Mouse (Mus musculus) adrenal gland, adult 2 months (tissue): ENCODE results near the gene Dppa4. TPM values are rescaled to one million over a fixed set of nuclear protein-coding genes. Genes with fewer than 3 reads are reported as not detected.

Source experiments
- DNase-seq: peaks from one replicate; pipeline ENCODE4 v3.0.0; 2021
- polyA plus RNA-seq: library from polyadenylated mRNA; depleted of rRNA; stranded (reverse); fragments of >200 nt; gene quantifications from 2 replicates; pipeline ENCODE4 v1.2.3, GENCODE M21; 2012; rRNA removed
- total RNA-seq, 2 experiments: library from RNA; stranded (reverse); gene quantifications; 2 replicates each; pipeline ENCODE4 v1.2.3; 2021

Gene Dppa4
- total and polyA plus RNA-seq, 3 experiments: not detected

DNA sequence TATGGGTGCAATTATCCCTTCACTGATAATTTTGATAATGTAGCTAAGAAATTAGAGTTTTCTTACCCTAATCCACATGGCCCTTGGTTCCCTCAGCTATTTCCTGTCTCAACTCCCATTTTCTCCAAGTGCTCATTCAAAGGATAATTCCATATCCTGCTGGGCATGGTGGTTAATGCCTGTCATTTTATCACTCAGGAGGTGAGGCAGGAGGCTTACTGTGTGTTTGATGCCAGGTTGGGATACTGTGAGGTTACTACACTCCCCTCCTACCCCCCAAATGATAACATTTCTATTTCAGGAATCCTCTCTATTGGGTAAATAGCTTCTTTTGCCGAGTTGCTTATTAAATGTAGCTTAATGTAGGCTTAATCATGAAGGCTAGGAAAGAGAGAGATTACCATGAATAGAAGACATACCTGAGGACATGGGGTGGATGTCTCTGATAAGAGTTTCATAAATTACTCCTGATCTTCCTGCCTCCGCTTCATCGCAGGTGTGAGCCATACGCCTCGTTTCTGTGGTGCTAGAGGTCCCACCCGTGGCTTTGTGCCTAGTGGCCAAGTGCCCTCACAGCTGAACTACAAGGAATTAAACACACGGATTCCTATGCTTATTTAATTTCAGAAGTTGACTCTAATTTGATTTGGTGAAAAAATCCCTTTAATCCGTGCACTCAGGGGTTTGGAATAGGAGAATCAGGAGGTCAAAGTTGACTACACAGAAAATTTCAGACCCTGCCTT lies 40.2 kb downstream of the Dppa4 start:
- no peak for DNase-seq

DNA sequence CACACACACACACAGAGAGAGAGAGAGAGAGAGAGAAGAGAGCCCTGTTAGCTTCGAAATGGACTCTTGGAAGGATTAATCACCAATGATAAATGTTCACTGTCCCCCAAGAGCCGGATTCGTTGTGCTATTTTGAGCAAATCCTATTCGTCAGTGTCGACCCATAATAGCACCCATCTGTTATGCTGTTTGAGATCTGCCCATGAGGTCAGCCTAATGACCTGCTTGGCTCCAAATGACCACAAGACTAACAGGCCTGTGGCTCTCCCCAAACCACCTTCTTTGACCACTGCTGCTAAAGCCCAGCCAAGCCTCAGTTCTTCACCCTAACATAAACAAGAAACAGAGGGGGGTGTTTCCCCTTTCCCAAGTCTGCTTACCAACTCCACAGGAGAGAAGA lies 43.4 kb downstream of the Dppa4 start:
- DNase-seq: peak; percentile 27

DNA sequence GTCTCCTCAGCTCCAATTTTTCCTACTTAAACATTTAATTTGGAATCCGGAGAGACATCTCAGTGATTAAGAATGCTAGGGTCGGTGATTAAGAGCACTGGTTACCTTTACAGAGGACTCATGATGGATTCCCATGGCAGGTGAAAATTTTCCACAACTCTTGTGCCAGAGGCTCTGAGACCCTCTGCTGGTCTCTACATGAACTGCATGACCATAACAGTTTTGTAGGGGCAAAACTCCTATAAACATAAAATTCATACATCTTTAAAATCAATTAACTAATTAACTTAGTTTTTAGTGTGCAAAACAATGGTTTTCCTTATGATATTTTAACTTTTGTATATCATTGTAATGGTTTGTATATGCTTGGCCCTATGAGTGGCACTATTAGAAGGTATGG lies 44.9 kb downstream of the Dppa4 start:
- DNase-seq: no peak

DNA sequence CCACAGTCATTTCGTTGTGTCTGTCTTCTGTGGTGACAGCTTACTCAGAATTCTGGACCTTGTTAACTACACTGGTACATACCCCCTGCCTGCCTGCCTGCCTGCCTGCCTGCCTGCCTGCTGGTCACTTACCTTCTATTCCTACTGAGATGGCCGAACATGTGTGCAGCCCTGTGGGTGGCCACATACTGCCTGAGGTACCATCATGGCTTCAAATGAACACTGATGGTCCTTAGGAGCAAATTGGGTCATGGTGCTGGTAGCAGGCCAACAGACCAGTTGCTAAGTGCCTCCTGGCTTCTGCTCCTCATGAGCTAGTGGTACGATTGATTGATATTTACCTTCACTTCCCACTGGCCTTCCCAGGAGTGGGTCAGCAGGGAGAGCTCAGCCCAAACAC lies 48.3 kb downstream of the Dppa4 start:
- no peak for DNase-seq

DNA sequence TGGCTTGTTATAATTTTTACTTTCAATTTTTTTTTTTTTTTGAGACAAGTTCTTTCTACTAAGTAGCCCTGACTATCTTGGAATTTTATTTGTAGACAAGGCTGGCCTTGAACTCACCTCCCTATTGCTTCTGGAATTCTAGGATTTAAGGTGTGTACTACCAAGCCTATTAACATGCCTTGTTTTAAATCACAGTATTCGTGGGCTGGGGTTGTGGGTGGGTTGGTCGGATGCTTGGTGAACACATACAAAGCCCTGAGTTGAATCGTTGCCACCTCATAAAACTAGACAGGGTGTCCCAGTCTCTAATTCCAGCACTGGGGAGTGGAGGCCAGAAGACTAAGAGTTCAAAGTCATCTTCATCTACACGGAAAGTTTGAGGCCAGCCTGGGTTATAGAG lies 51.8 kb downstream of the Dppa4 start:
- DNase-seq: no peak

Other genes with a start within 250 kb of the Dppa4 start
- not detected for gene Dppa2, start 20.2 kb downstream of the Dppa4 start, total RNA-seq
- gene Dppa2, start 20.2 kb downstream of the Dppa4 start, polyA plus RNA-seq: not detected in 2 replicates
- not detected for gene Gm5485, start 128.7 kb downstream of the Dppa4 start, total RNA-seq
- gene Gm5485, start 128.7 kb downstream of the Dppa4 start, polyA plus RNA-seq: not detected in 2 replicates
- not detected for gene Morc1, start 147.5 kb downstream of the Dppa4 start, total RNA-seq
- not detected in 2 replicates for gene Morc1, start 147.5 kb downstream of the Dppa4 start, polyA plus RNA-seq